Mouse (Mus musculus) megakaryocyte, adult 5-6 weeks (primary cell): Measurements from ENCODE around the gene Gm9970. TPM values are rescaled to one million over a fixed set of nuclear protein-coding genes. Genes with fewer than 3 reads are reported as not detected.

Experiments used
- ATAC-seq: 2 replicates; pipeline ENCODE4 v1.8.0; 2016; ENCODE audit warnings: mild to moderate bottlenecking, inconsistent platforms; ENCODE audit not compliant: poor library complexity, severe bottlenecking
- total RNA-seq, 2 experiments: library from RNA; stranded (forward) in 1 of 2; stranded (reverse) in 1 of 2; fragments of 153-499, 151-499 nt in 1 of 2; fragments of 221-1000, 200-1000 nt in 1 of 2; gene quantifications; 2 replicates each; pipeline versions ENCODE4 v1.2.3 to v1.2.4; 2015 to 2017

The Gm9970 gene
- total RNA-seq, 2 experiments from 2014 or later, result not detected

GRCm38 (mm10) chr5:31197072-31197471, 44.0 kb downstream of the Gm9970 start:
- no peak for ATAC-seq

GRCm38 (mm10) chr5:31196207-31196606, 44.8 kb downstream of the Gm9970 start:
- no peak for ATAC-seq

- no peak for ATAC-seq
Observed at GRCm38 (mm10) chr5:31195671-31196070, 45.4 kb downstream of the Gm9970 start.

GRCm38 (mm10) chr5:31194486-31195485, 46.2 kb downstream of the Gm9970 start:
- ATAC-seq, result no peak

- no peak for ATAC-seq
Observed at GRCm38 (mm10) chr5:31193631-31194281, 47.3 kb downstream of the Gm9970 start.

GRCm38 (mm10) chr5:31192939-31193630, 47.9 kb downstream of the Gm9970 start, which contains the start of the genes Snx17 and Eif2b4:
Gene Snx17, plus strand, starts transcription at chr5:31193227.
Gene Eif2b4, minus strand, starts transcription at chr5:31193430.
- peak; percentile 93 for ATAC-seq

GRCm38 (mm10) chr5:31192045-31192938, 48.7 kb downstream of the Gm9970 start:
- ATAC-seq, result peak; percentile 45

Other genes with a start within 250 kb of the Gm9970 start
- 113 and 132 TPM in 2 replicates for gene Atraid, start 192.9 kb downstream of the Gm9970 start, total RNA-seq (2015)
- gene Atraid, start 192.9 kb downstream of the Gm9970 start, total RNA-seq (2017), result 88.5 and 103 TPM in 2 replicates
- 0.41 and 2.0 TPM in 2 replicates for gene Slc5a6, start 192.3 kb downstream of the Gm9970 start, total RNA-seq (2015)
- gene Slc5a6, start 192.3 kb downstream of the Gm9970 start, total RNA-seq (2017), result 1.3 and 1.4 TPM in 2 replicates
- 5.1 and 9.4 TPM in 2 replicates for gene Cad, start 186.5 kb downstream of the Gm9970 start, total RNA-seq (2015)
- 5.4 and 7.5 TPM in 2 replicates for gene Cad, start 186.5 kb downstream of the Gm9970 start, total RNA-seq (2017)
- gene Dnajc5g, start 134.9 kb downstream of the Gm9970 start, total RNA-seq (2015), result not detected in 2 replicates
- gene Dnajc5g, start 134.9 kb downstream of the Gm9970 start, total RNA-seq (2017), result not detected in 2 replicates
- gene Slc30a3, start 133.0 kb downstream of the Gm9970 start, total RNA-seq (2015), result not detected in 2 replicates
- gene Slc30a3, start 133.0 kb downstream of the Gm9970 start, total RNA-seq (2017), result not detected in 2 replicates
- not detected in 2 replicates for gene Trim54, start 124.5 kb downstream of the Gm9970 start, total RNA-seq (2015)
- not detected in 2 replicates for gene Trim54, start 124.5 kb downstream of the Gm9970 start, total RNA-seq (2017)
- not detected in 2 replicates for gene Ucn, start 102.4 kb downstream of the Gm9970 start, total RNA-seq (2015)
- not detected in 2 replicates for gene Ucn, start 102.4 kb downstream of the Gm9970 start, total RNA-seq (2017)
- gene Mpv17, start 87.0 kb downstream of the Gm9970 start, total RNA-seq (2015), result 30.3 and 40.5 TPM in 2 replicates
- gene Mpv17, start 87.0 kb downstream of the Gm9970 start, total RNA-seq (2017), result 26.1 and 27.0 TPM in 2 replicates
- 0.22 and 1.3 TPM in 2 replicates for gene Gm29609, start 61.3 kb downstream of the Gm9970 start, total RNA-seq (2015)
- gene Gm29609, start 61.3 kb downstream of the Gm9970 start, total RNA-seq (2017), result 0.29 TPM in 1 of 2 replicates, not detected in the other
- 58.8 and 63.2 TPM in 2 replicates for gene Gtf3c2, start 61.1 kb downstream of the Gm9970 start, total RNA-seq (2015)
- gene Gtf3c2, start 61.1 kb downstream of the Gm9970 start, total RNA-seq (2017), result 43.0 and 43.1 TPM in 2 replicates
- 52.3 and 65.5 TPM in 2 replicates for gene Snx17, start 48.0 kb downstream of the Gm9970 start, total RNA-seq (2015)
- gene Snx17, start 48.0 kb downstream of the Gm9970 start, total RNA-seq (2017), result 33.4 and 45.2 TPM in 2 replicates
- gene Eif2b4, start 47.8 kb downstream of the Gm9970 start, total RNA-seq (2015), result 21.9 and 25.2 TPM in 2 replicates
- 21.3 and 31.5 TPM in 2 replicates for gene Eif2b4, start 47.8 kb downstream of the Gm9970 start, total RNA-seq (2017)
- gene Zfp513, start 38.9 kb downstream of the Gm9970 start, total RNA-seq (2015), result 8.9 and 10.1 TPM in 2 replicates
- 7.2 and 8.1 TPM in 2 replicates for gene Zfp513, start 38.9 kb downstream of the Gm9970 start, total RNA-seq (2017)
- 54.8 and 69.0 TPM in 2 replicates for gene Ppm1g, start 20.5 kb downstream of the Gm9970 start, total RNA-seq (2015)
- gene Ppm1g, start 20.5 kb downstream of the Gm9970 start, total RNA-seq (2017), result 107 and 121 TPM in 2 replicates
- 57.2 and 64.1 TPM in 2 replicates for gene Nrbp1, start 368 bp downstream of the Gm9970 start, total RNA-seq (2015)
- 112 and 114 TPM in 2 replicates for gene Nrbp1, start 368 bp downstream of the Gm9970 start, total RNA-seq (2017)
- 5.1 and 5.4 TPM in 2 replicates for gene Krtcap3, start 10.5 kb upstream of the Gm9970 start, total RNA-seq (2015)
- 3.6 and 6.7 TPM in 2 replicates for gene Krtcap3, start 10.5 kb upstream of the Gm9970 start, total RNA-seq (2017)
- 9.6 and 13.6 TPM in 2 replicates for gene Ift172, start 49.9 kb upstream of the Gm9970 start, total RNA-seq (2015)
- 14.2 and 25.0 TPM in 2 replicates for gene Ift172, start 49.9 kb upstream of the Gm9970 start, total RNA-seq (2017)
- gene Fndc4, start 54.8 kb upstream of the Gm9970 start, total RNA-seq (2015), result not detected in 2 replicates
- gene Fndc4, start 54.8 kb upstream of the Gm9970 start, total RNA-seq (2017), result not detected in 2 replicates
- not detected in 2 replicates for gene Gckr, start 56.2 kb upstream of the Gm9970 start, total RNA-seq (2015)
- gene Gckr, start 56.2 kb upstream of the Gm9970 start, total RNA-seq (2017), result not detected in 2 replicates
- gene Zfp512, start 211.2 kb upstream of the Gm9970 start, total RNA-seq (2015), result 11.0 and 18.1 TPM in 2 replicates
- 20.6 and 24.2 TPM in 2 replicates for gene Zfp512, start 211.2 kb upstream of the Gm9970 start, total RNA-seq (2017)
- gene 4930548H24Rik, start 244.5 kb upstream of the Gm9970 start, total RNA-seq (2015), result not detected in 2 replicates
- 0.12 and 0.44 TPM in 2 replicates for gene 4930548H24Rik, start 244.5 kb upstream of the Gm9970 start, total RNA-seq (2017)